Mouse (Mus musculus) adipocyte (in vitro differentiated cells): ENCODE measurements at regions not wholly inside any gene's neighbourhood (a gene's known extent, or its start where the extent isn't known, plus 50 kb on each side); places are given as distances from the start of the nearest gene placed in this dataset.
A peak's percentile ranks its signal among the peaks of the same experiment; 100 is the strongest.

Experiments
- DNase-seq: peaks from one replicate; pipeline ENCODE4 v3.0.0-alpha.2; 2016; ENCODE audit warnings: low spot score

- DNase-seq, result no peak
Observed at GRCm38 (mm10) chr13:116243272-116243784, 66.2 kb downstream of the Isl1 start.

- DNase-seq, result no peak
Observed at GRCm38 (mm10) chr13:116215101-116215500, 94.4 kb downstream of the Isl1 start.

GRCm38 (mm10) chr13:116213843-116214829 lies 95.4 kb downstream of the Isl1 start:
- DNase-seq, result no peak

GRCm38 (mm10) chr13:116201177-116201920 lies 108.1 kb downstream of the Isl1 start:
- no peak for DNase-seq

DNA sequence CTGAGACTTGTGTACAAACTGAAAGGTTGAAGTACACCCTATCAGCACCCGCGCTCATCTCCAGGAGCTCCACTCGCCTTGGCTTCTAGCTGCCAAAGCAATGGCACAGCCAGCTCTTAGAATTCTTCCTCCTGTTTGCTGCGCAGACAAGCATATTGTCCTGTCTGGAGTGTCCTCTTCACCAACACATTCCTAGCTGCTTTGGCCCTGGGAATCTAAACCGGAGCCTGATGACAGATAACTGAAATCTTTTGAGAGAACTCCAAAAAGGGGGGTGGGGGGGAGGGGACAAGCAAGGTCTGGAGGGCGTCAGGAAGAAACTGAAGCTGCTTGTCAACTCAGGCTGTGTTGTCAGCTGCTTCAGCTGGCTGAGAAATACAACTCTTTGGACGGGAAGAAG lies 122.4 kb downstream of the Isl1 start:
- DNase-seq, result no peak

DNA sequence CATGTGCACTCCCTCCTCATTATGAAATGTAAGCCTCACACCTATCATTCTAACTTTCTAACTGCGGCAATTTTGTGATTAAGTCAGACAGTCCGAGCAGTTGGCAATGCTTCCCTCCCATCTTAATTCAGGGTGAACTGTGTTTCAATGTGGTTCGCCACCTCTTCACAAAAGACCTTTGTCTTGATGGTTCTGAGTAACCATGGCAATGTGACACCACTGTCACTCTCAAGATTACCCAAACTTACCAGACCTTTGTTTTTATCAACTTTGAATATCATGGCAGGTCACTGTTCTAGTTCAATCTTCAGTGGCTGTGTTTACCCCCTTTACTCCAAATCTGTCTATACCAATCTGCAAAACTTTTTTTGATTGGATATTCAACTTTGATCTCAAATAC lies 131.7 kb downstream of the Isl1 start:
- DNase-seq, result no peak

DNA sequence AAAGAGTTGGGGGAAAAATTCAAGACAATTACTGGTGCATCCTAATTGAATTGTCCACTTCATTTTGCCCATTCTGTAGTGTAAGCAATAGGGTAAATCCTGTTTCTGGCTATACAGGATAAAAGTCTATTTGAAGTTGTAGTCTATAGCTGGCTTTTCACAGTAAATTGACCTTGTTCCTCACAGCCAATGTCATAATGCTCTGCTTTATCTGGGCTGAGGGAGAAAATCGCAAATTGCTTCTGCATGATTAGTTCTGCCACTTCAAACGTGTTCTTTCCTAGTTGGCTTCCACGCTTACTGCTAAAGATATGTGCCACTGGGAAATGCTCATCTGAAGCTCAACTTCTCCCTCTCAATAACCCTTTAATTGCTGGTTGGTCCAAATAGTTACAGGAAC lies 134.5 kb downstream of the Isl1 start:
- DNase-seq, result no peak

GRCm38 (mm10) chr13:116173866-116174265 lies 135.6 kb downstream of the Isl1 start:
- peak; percentile 80 for DNase-seq

- DNase-seq, result no peak
Observed at GRCm38 (mm10) chr13:116143022-116143421, 166.5 kb downstream of the Isl1 start.

- no peak for DNase-seq
Observed at GRCm38 (mm10) chr13:116118664-116119063, 190.8 kb downstream of the Isl1 start.

DNA sequence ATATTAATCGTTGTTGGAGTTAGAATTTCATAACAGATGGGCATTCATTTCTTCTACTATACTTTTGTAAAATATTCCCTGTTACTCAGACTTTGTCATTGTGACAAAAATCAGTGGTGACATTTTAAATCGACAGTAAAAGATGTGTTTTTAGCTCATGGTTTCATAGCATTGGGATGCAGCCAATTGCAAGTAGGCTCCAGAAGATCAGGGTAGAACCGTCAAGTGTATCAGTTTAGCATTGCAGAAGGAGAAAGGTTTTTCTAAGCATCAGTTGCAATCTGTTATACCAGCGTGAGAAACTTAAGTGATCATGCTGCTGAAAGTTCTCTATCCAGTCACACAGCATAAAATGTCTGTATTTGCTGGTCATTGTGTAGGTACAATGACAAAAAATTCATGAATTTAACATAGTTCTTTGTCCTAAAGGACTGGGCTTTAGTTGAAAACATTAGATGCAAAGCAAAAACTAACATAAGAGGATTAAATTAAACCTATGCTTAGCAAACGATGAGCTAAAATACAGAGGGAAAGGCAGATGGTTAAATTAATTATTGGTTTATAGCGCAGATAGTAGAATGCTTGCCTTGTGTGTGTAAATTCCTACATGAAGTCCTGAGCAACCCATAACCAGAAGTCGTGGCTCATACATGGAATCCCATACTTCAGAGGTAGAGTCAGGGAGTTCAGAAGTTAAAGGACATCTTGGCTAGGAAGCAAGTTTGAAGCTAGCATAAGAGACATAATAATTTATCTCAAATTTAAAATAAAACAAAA lies 198.3 kb downstream of the Isl1 start:
- no peak for DNase-seq

DNA sequence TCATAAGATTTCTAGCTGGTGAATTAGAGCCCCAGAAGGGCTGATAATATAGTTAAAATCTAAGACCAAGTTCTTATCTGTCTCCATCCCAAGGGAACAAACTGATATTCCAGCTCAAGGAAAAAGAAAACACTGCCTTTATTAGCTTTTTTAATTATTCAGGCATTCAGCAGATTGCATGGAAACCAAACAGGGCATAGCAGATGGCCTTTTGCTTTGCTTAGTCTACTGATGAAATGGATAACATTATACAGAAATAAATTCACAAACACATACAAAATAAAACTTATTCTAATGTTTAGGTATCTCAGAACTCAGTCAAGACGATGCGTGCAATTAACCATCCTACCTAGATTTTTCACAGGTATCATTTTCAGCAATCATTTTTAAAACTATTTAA lies 198.9 kb downstream of the Isl1 start:
- DNase-seq, result no peak

DNA sequence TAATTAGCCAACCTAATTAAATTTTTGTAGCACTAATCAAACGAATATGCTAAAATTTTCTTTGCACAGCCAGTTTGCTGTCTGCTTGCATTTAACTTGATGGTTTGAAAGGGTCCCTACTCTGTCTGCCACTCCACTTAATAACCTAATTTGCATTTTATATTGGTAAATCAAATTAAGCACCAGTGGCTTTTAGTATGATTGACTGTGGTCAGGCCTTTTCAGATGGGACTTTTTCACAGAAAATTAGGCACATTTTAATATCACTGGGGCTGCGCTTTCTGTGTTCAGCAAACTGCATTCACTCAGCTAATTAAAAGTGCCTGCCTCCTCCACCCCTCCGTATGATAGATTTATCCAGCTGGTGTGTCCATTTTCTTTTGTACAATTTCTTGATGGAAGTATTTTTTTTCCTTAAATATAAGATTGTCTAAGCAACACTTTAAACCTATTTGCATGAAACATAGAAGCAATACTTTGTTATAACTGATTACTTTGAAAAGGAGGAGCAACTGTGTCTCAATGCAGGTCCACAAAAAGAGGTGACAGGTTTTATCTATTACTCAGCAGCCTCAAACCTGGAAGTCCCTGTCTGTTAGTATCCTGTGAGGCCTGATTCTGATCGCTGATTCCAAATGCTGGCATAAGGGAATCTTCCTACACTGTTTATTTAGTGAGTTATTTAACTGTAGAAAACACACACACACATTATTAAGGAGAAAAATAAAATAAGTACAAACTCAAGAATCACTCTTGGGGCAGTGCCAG lies 221.8 kb downstream of the Isl1 start:
- DNase-seq, result no peak

- no peak for DNase-seq
Observed at GRCm38 (mm10) chr13:116087140-116087539, 222.3 kb downstream of the Isl1 start.

GRCm38 (mm10) chr13:116056976-116057647 lies 252.4 kb downstream of the Isl1 start:
- no peak for DNase-seq

- no peak for DNase-seq
Observed at GRCm38 (mm10) chr13:116056112-116056652, 253.3 kb downstream of the Isl1 start.

GRCm38 (mm10) chr13:116036166-116036565 lies 273.3 kb downstream of the Isl1 start:
- DNase-seq, result peak; percentile 66

DNA sequence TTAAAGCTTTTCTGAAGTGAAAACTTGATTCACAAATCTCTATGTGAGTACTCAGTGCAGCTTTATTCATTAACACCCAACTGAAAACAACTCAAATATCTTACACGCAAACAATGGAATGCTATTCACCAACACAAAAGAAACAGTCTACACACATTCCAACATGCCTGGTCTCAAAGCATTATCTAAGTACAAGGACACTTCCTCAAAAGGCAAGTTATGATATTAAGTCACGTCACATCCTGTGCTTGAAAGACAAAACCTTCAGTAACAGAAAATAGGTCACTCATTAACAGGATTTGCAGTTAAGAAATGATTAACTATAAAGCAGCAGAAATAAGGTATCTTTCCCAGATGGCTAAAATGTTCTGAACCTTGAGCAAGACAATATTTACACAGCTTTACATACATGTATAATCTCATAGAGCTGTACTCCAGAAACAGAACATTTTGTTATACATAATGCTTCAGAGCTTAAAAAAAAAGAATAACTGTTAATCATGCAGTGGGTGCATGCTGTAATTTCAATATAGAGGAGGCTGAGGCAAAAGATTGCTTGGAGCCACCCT lies 279.3 kb downstream of the Isl1 start:
- DNase-seq, result no peak

GRCm38 (mm10) chr13:116028583-116028982 lies 280.9 kb downstream of the Isl1 start:
- DNase-seq, result no peak

DNA sequence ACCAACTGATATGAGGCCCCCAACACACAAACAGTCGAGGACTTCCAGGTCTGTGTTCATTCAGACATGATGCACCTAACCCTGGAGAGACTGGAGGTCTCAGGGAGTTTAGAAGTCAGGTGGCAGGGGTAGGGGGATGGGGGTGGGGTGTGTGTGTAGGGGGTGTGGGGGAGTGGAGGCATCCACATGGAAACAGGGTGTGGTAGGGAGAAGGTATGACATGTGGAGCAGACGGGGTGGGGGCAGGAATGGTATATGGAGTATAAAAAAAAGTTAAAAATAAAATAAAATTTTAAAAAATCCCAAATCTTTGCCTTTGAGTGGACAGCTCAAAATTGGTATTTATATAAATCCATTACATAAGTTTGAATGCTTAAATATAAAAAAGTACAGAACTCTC lies 282.3 kb downstream of the Isl1 start:
- no peak for DNase-seq
